In genomic region chr16:42591530-42591929, GRCm38 (mm10) we compare ENCODE assay signal across 21 mouse cellular contexts.
DNase-seq lines count a peak whose midpoint lies in the region; ATAC-seq and TF ChIP-seq lines count a peak whose summit lies in the region.
"Had no signal": no experiment of that assay in that cellular context is flagged by ENCODE, and none has a peak within 500 bp of the region (broad histone marks: within the 10 kb centered on the region; RNA-seq: fewer than 3 reads in every experiment).

No protein-coding gene starts in this region.

- H3K9me3 ChIP-seq in forebrain, embryonic 16.5 days (ENCODE audit: control insufficient read depth, low read length): no peaks in the 10 kb centered on the region
- no peaks in the 10 kb centered on the region for H3K9me3 ChIP-seq in forebrain, embryonic 11.5 days (ENCODE audit: control insufficient read depth, low read length)
- H3K9me3 ChIP-seq in forebrain, postnatal 0 days (ENCODE audit: low read length): no peaks in the 10 kb centered on the region
- H3K9me3 ChIP-seq in forebrain, embryonic 10.5 days: no peaks in the 10 kb centered on the region
- no peaks in the 10 kb centered on the region for H3K9me3 ChIP-seq in kidney, embryonic 14.5 days (ENCODE audit: control insufficient read depth, low read length)

- no peak for DNase-seq in forebrain, embryonic 11.5 days (ENCODE audit: low spot score)
- DNase-seq in forebrain, postnatal 0 days: no peak
- no peak for DNase-seq in forebrain, embryonic 10.5 days (ENCODE audit: extremely low spot score, low spot score)
- DNase-seq: adrenal gland, adult 2 months; adrenal gland, adult 8-10 months; adrenal gland, postnatal 10 days; adrenal gland, postnatal 14 days; adrenal gland, postnatal 25 days; adrenal gland, postnatal 36 days; B cell, adult 2 months; cerebellum, adult 11 months; cerebellum, adult 11-12 months; cerebellum, adult 18-20 months had no signal

- ATAC-seq in forebrain, embryonic 16.5 days: peak; percentile 52; the same call in 1 of the 2 replicates
- no peak for ATAC-seq in forebrain, embryonic 11.5 days (replicated peaks; ENCODE audit: low FRiP score)
- peak; percentile 53; the same call in 1 of the 2 replicates for ATAC-seq in forebrain, postnatal 0 days
- ATAC-seq in granulocyte monocyte progenitor cell, adult 5-6 weeks (replicated peaks; ENCODE audit: poor library complexity, severe bottlenecking): 0 out of 2 replicates have a peak, but pooled peaks have one; percentile 27
- no peak for ATAC-seq in kidney, embryonic 14.5 days (ENCODE audit: low FRiP score, low TSS enrichment)
- ATAC-seq: activated CD4-positive, CD25-positive, alpha-beta regulatory T cell, adult 4 months; CD4-positive, CD25-positive, alpha-beta regulatory T cell, adult 4 months; Patski had no signal

- H3K4me1 ChIP-seq in forebrain, embryonic 16.5 days (replicated peaks; ENCODE audit: control insufficient read depth, insufficient read depth, low read length): no peaks in the 10 kb centered on the region
- no peaks in the 10 kb centered on the region for H3K4me1 ChIP-seq in forebrain, embryonic 11.5 days (replicated peaks; ENCODE audit: control insufficient read depth, insufficient read depth, low read length)
- H3K4me1 ChIP-seq in forebrain, postnatal 0 days (ENCODE audit: insufficient read depth): no peaks in the 10 kb centered on the region
- no peaks in the 10 kb centered on the region for H3K4me1 ChIP-seq in forebrain, embryonic 10.5 days
- H3K4me1 ChIP-seq in kidney, embryonic 14.5 days (ENCODE audit: control insufficient read depth, insufficient read depth, low read length): no peaks in the 10 kb centered on the region

- TF ChIP-seq CTCF in forebrain, postnatal 0 days (IDR thresholded peaks at IDR 0.05; ENCODE audit: low read depth): no peak

- H3K4me3 ChIP-seq in forebrain, embryonic 16.5 days (replicated peaks; ENCODE audit: low read length): no peak overlapping the region
- no peak overlapping the region for H3K4me3 ChIP-seq in forebrain, embryonic 11.5 days (ENCODE audit: low read depth, low read length)
- H3K4me3 ChIP-seq in forebrain, postnatal 0 days (ENCODE audit: low read depth, low read length): no peak overlapping the region
- no peak overlapping the region for H3K4me3 ChIP-seq in forebrain, embryonic 10.5 days
- no peak overlapping the region for H3K4me3 ChIP-seq in kidney, embryonic 14.5 days (ENCODE audit: low read length)

- H3K27me3 ChIP-seq in forebrain, embryonic 16.5 days (replicated peaks; ENCODE audit: control insufficient read depth, insufficient read depth, low read length): no peaks in the 10 kb centered on the region
- no peaks in the 10 kb centered on the region for H3K27me3 ChIP-seq in forebrain, embryonic 11.5 days (ENCODE audit: control insufficient read depth, insufficient read depth, low read length)
- no peaks in the 10 kb centered on the region for H3K27me3 ChIP-seq in forebrain, postnatal 0 days (ENCODE audit: insufficient read depth, low read length)
- H3K27me3 ChIP-seq in forebrain, embryonic 10.5 days (ENCODE audit: poor library complexity, severe bottlenecking): no peaks in the 10 kb centered on the region
- H3K27me3 ChIP-seq in kidney, embryonic 14.5 days (ENCODE audit: control insufficient read depth, insufficient read depth, low read length): no peaks in the 10 kb centered on the region
- H3K27me3 ChIP-seq: CH12.LX, Patski had no signal

- H3K9ac ChIP-seq in forebrain, embryonic 16.5 days (replicated peaks; ENCODE audit: low read depth, low read length): no peak overlapping the region
- H3K9ac ChIP-seq in forebrain, embryonic 11.5 days (ENCODE audit: low read length): no peak overlapping the region
- no peak overlapping the region for H3K9ac ChIP-seq in forebrain, postnatal 0 days
- no peak overlapping the region for H3K9ac ChIP-seq in kidney, embryonic 14.5 days (ENCODE audit: low read depth, low read length)

- no peak overlapping the region for H3K27ac ChIP-seq in forebrain, embryonic 16.5 days (ENCODE audit: low read length)
- no peak overlapping the region for H3K27ac ChIP-seq in forebrain, embryonic 11.5 days (ENCODE audit: low read depth, low read length)
- H3K27ac ChIP-seq in forebrain, postnatal 0 days (ENCODE audit: low read depth, low read length): no peak overlapping the region
- H3K27ac ChIP-seq in forebrain, embryonic 10.5 days: no peak overlapping the region
- no peak overlapping the region for H3K27ac ChIP-seq in kidney, embryonic 14.5 days (ENCODE audit: low read depth, low read length)

- H3K36me3 ChIP-seq in forebrain, embryonic 16.5 days (ENCODE audit: control insufficient read depth, insufficient read depth): no peaks in the 10 kb centered on the region
- no peaks in the 10 kb centered on the region for H3K36me3 ChIP-seq in forebrain, embryonic 11.5 days (ENCODE audit: control insufficient read depth, insufficient read depth, low read length)
- no peaks in the 10 kb centered on the region for H3K36me3 ChIP-seq in forebrain, postnatal 0 days (ENCODE audit: insufficient read depth)
- no peaks in the 10 kb centered on the region for H3K36me3 ChIP-seq in forebrain, embryonic 10.5 days (replicated peaks)
- H3K36me3 ChIP-seq in kidney, embryonic 14.5 days (ENCODE audit: control insufficient read depth, insufficient read depth, low read length): no peaks in the 10 kb centered on the region
- H3K36me3 ChIP-seq: G1E had no signal

- WGBS in forebrain, embryonic 16.5 days: 74% methylated on average over 5 of the region's 5 CpGs
- 91% methylated on average over 5 of the region's 5 CpGs for WGBS in forebrain, embryonic 11.5 days
- 66% methylated on average over 5 of the region's 5 CpGs for WGBS in forebrain, postnatal 0 days
- 91% methylated on average over 5 of the region's 5 CpGs for WGBS in forebrain, embryonic 10.5 days
- WGBS in kidney, embryonic 14.5 days: 88% methylated on average over 5 of the region's 5 CpGs

- H3K4me2 ChIP-seq in forebrain, embryonic 16.5 days (ENCODE audit: low read length): no peak overlapping the region
- no peak overlapping the region for H3K4me2 ChIP-seq in forebrain, embryonic 11.5 days (ENCODE audit: low read depth, low read length, severe bottlenecking)
- H3K4me2 ChIP-seq in forebrain, postnatal 0 days (ENCODE audit: low read depth): no peak overlapping the region
- no peak overlapping the region for H3K4me2 ChIP-seq in kidney, embryonic 14.5 days (replicated peaks; ENCODE audit: low read depth, low read length)

Comparison
In these comparisons a context has a peak if more than half of its experiments do, and no peak if none do; other contexts are left out.
1. ATAC-seq: peak in forebrain, embryonic 16.5 days (single experiment), forebrain, postnatal 0 days (single experiment) and granulocyte monocyte progenitor cell, adult 5-6 weeks (single experiment); none in forebrain, embryonic 11.5 days (single experiment) and kidney, embryonic 14.5 days (single experiment).